Mouse (Mus musculus): Measurements from ENCODE around the gene Pgm1.

Gene Pgm1

DNA sequence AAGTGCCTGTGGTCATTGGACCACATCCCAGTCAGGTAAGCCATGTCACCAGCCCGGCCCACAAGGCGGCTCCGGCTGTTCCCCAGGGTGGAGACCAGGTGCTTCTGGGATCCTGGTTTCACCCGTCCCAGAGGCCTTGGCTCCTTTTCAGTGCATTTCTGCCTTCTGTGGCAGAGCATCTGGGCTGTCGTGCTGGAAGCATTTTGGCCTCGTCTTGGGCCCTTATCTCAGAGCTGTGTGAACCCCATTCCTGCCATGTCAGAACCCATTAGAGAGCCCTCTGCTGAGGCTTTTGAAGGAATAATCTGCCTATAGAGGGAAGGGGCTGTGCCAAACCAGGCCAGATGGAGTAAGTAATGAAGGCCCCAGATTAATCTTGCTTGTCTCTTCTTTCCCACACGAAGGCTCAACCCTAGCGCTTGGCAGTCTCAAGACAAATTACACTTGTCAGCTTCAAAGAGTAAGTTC is 80.0 kb downstream of the Pgm1 start:
- no peak for TF ChIP-seq NANOG (IDR thresholded peaks at IDR 0.05; ENCODE audit: borderline replicate concordance, low read length)
- TF ChIP-seq POU5F1 (IDR thresholded peaks at IDR 0.05; ENCODE audit: borderline replicate concordance, low read length), result no peak
- no peak for TF ChIP-seq CTCF (conservative IDR thresholded peaks at IDR 0.05; ENCODE audit: low read length)
- H3K36me3 ChIP-seq (ENCODE audit: insufficient read depth, low read length), result no peaks in the 10 kb centered on the region
- no peaks in the 10 kb centered on the region for H3K27me3 ChIP-seq (ENCODE audit: insufficient read depth, low read length)

DNA sequence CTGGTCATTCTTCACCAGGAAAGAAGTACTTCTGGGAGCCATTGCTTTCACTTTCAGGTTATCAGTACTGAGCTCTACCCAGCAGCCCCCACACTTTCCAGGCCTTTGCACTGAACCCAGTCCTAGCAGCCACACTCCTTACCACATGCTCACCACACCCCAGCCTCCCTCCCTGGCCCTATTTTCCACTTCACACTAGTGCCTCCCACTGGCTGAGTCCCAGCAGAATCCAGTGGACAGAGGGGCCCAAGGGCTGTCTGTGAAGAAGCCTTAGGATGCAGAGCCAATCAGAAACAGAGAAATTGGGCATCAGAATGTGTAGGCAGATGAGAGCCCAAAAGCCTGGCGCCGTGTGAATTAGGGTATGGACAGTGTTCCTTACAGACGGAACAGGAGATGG is 81.7 kb downstream of the Pgm1 start:
- TF ChIP-seq CTCF (conservative IDR thresholded peaks at IDR 0.05; ENCODE audit: low read length) (no peak), POU5F1 (IDR thresholded peaks at IDR 0.05; ENCODE audit: borderline replicate concordance, low read length) (no peak), NANOG (IDR thresholded peaks at IDR 0.05; ENCODE audit: borderline replicate concordance, low read length) (no peak)
- H3K4me1 ChIP-seq (replicated peaks; ENCODE audit: low read depth, low read length), result no peaks in the 10 kb centered on the region
- no peaks in the 10 kb centered on the region for H3K36me3 ChIP-seq (ENCODE audit: insufficient read depth, low read length)
- H3K9me3 ChIP-seq (ENCODE audit: low read length), result no peaks in the 10 kb centered on the region
- H3K27me3 ChIP-seq (ENCODE audit: insufficient read depth, low read length), result no peaks in the 10 kb centered on the region
- no peak overlapping the region for H3K4me3 ChIP-seq (replicated peaks; ENCODE audit: low read length)

More for the DNA sequence above, 80.0 kb downstream of the Pgm1 start:
- H3K4me3 ChIP-seq (replicated peaks; ENCODE audit: low read length), result no peak overlapping the region
- no peaks in the 10 kb centered on the region for H3K4me1 ChIP-seq (replicated peaks; ENCODE audit: low read depth, low read length)
- no peaks in the 10 kb centered on the region for H3K9me3 ChIP-seq (ENCODE audit: low read length)

DNA sequence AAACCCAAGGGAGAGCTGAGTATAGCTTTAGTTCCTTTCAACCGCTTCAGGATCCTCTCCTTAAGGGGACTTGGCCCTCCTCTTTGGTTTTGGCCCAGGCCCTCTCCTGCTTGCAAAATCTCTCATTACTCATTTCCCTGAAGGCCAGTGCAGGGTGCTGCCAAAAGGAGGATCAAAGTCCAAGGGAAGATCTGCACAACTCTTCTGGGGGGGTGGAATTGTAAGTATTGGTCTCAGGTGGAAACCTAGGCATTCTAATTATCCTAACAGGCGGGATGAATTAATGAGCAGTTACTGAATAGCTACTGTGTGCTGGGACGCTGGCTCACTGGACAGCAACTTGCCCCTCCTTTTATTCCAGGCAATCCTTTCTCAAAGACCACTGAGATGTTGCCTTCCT is 82.3 kb downstream of the Pgm1 start:
- Histone ChIP-seq H3K27me3 (ENCODE audit: insufficient read depth, low read length) (no peaks in the 10 kb centered on the region), H3K4me3 (replicated peaks; ENCODE audit: low read length) (no peak overlapping the region), H3K36me3 (ENCODE audit: insufficient read depth, low read length) (no peaks in the 10 kb centered on the region), H3K4me1 (replicated peaks; ENCODE audit: low read depth, low read length) (no peaks in the 10 kb centered on the region), H3K9me3 (ENCODE audit: low read length) (no peaks in the 10 kb centered on the region)
- TF ChIP-seq CTCF (conservative IDR thresholded peaks at IDR 0.05; ENCODE audit: low read length) (no peak), POU5F1 (IDR thresholded peaks at IDR 0.05; ENCODE audit: borderline replicate concordance, low read length) (no peak), NANOG (IDR thresholded peaks at IDR 0.05; ENCODE audit: borderline replicate concordance, low read length) (no peak)

DNA sequence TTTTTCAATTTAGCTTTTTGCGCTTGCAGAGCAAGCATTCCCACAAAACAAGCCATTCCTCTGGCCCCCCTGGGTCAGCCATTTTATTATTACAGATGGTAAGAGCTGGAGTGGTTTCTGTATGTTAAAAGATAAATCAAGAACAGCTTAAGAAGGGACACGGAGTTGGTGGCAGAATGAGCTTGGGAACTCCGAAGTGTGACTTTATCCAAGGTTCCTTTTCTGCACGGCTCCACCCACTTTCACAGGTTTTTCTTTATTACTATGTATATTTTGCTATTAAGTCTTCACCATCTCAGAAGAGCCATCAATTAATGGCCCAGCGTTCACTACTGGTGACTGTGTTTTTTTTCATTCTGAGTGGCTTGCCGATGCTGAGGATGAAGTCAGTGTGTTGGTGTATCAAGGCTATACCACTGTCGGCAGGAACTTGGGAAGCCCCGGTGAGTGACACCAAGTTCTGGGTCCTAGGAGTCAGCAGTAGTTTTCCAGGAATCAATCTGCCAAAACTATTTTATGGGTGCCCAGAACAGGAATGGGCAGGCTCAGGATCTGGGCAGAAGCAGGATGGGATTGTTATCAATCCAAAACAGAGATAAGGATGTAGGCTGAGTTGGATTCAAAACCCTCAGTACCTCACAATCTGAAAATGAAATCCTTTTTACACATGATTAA is 83.3 kb downstream of the Pgm1 start:
- H3K27me3 ChIP-seq (ENCODE audit: insufficient read depth, low read length), result no peaks in the 10 kb centered on the region
- no peak for TF ChIP-seq CTCF (conservative IDR thresholded peaks at IDR 0.05; ENCODE audit: low read length)
- no peak for TF ChIP-seq NANOG (IDR thresholded peaks at IDR 0.05; ENCODE audit: borderline replicate concordance, low read length)
- no peak for TF ChIP-seq POU5F1 (IDR thresholded peaks at IDR 0.05; ENCODE audit: borderline replicate concordance, low read length)

DNA sequence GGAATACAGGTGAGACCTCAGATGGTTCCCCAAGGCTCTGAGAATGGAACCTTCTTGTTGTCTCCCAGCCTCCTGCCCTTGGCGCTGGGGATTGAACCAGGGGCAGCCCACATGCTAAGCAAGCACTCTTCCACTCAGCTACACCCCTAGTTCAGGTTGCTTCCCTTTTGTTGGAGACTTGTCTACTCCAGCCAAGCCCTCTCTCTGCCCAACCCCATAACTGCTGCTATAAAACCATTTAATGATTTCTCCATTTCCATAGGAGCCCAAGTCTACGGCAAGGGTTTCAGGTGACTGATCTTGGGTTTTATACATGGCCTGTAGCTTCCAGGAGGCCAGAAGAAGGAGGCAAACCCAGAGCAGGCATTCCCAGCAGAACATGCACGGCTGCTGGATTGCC is 98.6 kb downstream of the Pgm1 start:
- no peaks in the 10 kb centered on the region for H3K36me3 ChIP-seq (ENCODE audit: insufficient read depth, low read length)
- no peaks in the 10 kb centered on the region for H3K4me1 ChIP-seq (replicated peaks; ENCODE audit: low read depth, low read length)
- H3K9me3 ChIP-seq (ENCODE audit: low read length), result peaks cover 11% of the 10 kb centered on the region
- TF ChIP-seq POU5F1 (IDR thresholded peaks at IDR 0.05; ENCODE audit: borderline replicate concordance, low read length) (no peak), NANOG (IDR thresholded peaks at IDR 0.05; ENCODE audit: borderline replicate concordance, low read length) (no peak), CTCF (conservative IDR thresholded peaks at IDR 0.05; ENCODE audit: low read length) (no peak)
- H3K27me3 ChIP-seq (ENCODE audit: insufficient read depth, low read length), result no peaks in the 10 kb centered on the region
- H3K4me3 ChIP-seq (replicated peaks; ENCODE audit: low read length), result no peak overlapping the region

More for the DNA sequence above, 83.3 kb downstream of the Pgm1 start:
- no peak overlapping the region for H3K4me3 ChIP-seq (replicated peaks; ENCODE audit: low read length)
- H3K4me1 ChIP-seq (replicated peaks; ENCODE audit: low read depth, low read length), result no peaks in the 10 kb centered on the region
- H3K36me3 ChIP-seq (ENCODE audit: insufficient read depth, low read length), result no peaks in the 10 kb centered on the region
- no peaks in the 10 kb centered on the region for H3K9me3 ChIP-seq (ENCODE audit: low read length)

DNA sequence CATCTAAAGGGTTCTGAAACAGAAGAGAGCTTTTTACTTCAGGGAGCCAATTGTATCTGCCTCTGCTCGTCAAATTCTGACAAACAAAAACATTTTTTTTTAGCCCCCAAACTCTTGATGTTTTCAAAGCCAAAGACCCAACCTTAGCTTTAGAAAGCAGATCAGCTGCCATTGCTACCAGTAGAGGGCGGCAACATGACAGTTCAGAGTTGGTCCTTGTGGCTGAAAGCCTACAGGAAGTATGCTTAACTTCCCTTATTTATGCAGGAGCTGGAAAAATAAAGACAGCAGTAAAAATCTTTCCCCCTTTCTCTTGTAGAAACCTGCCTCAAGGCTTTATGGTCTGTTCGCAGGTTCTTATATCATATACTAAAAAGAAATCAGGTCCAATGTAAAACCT is 99.4 kb downstream of the Pgm1 start:
- no peaks in the 10 kb centered on the region for H3K27me3 ChIP-seq (ENCODE audit: insufficient read depth, low read length)
- no peak overlapping the region for H3K4me3 ChIP-seq (replicated peaks; ENCODE audit: low read length)
- no peaks in the 10 kb centered on the region for H3K4me1 ChIP-seq (replicated peaks; ENCODE audit: low read depth, low read length)
- H3K9me3 ChIP-seq (ENCODE audit: low read length), result peaks cover 3% of the 10 kb centered on the region
- no peaks in the 10 kb centered on the region for H3K36me3 ChIP-seq (ENCODE audit: insufficient read depth, low read length)
- TF ChIP-seq CTCF (conservative IDR thresholded peaks at IDR 0.05; ENCODE audit: low read length), result peak; percentile 75
- no peak for TF ChIP-seq POU5F1 (IDR thresholded peaks at IDR 0.05; ENCODE audit: borderline replicate concordance, low read length)

DNA sequence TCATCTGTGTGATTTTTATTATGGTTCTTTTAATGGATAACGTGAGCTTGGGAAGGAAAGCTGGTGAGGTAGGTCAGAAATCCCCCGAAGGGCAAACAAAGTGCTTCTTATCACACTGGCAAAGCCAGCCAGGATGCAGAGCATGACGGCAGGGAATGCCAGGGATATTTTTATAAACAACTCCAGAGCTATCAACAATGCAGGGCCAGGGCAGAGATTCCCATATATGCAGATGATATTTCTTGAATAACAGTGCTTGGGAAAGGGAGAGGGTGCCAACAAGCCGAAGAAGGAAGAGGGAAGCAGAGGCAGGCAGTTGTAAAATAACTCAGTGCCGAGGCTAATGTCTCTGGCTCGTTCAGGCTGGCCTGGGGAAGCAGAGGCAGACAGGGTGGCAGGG is 102.1 kb downstream of the Pgm1 start:
- no peak for TF ChIP-seq CTCF (conservative IDR thresholded peaks at IDR 0.05; ENCODE audit: low read length)
- H3K4me1 ChIP-seq (replicated peaks; ENCODE audit: low read depth, low read length), result no peaks in the 10 kb centered on the region
- no peaks in the 10 kb centered on the region for H3K36me3 ChIP-seq (ENCODE audit: insufficient read depth, low read length)
- H3K27me3 ChIP-seq (ENCODE audit: insufficient read depth, low read length), result no peaks in the 10 kb centered on the region
- no peak overlapping the region for H3K4me3 ChIP-seq (replicated peaks; ENCODE audit: low read length)
- no peaks in the 10 kb centered on the region for H3K9me3 ChIP-seq (ENCODE audit: low read length)

DNA sequence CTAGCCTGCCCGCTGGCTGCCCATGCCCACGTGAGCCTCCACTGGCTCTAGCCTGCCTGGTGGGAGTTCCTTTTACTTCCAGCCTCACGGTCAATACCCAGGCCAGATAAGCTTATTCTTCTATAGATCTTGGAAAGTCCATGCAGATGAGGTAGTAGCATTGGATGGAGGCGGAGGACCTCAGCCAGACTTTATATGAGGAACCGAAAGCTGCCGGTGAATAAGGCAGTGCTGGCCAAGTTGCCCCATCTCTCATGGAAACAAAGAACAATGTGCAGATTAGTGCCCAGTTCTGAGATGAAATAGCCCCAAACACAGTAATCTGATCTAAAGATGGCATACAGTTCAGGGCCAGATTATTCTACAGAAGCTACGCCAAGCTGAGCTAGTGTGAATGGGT is 103.4 kb downstream of the Pgm1 start:
- Histone ChIP-seq H3K27me3 (ENCODE audit: insufficient read depth, low read length) (no peaks in the 10 kb centered on the region; the same call in 1 of the 2 replicates), H3K36me3 (ENCODE audit: insufficient read depth, low read length) (no peaks in the 10 kb centered on the region), H3K4me3 (replicated peaks; ENCODE audit: low read length) (no peak overlapping the region), H3K9me3 (ENCODE audit: low read length) (no peaks in the 10 kb centered on the region), H3K4me1 (replicated peaks; ENCODE audit: low read depth, low read length) (no peaks in the 10 kb centered on the region)
- TF ChIP-seq POU5F1 (IDR thresholded peaks at IDR 0.05; ENCODE audit: borderline replicate concordance, low read length), result no peak
- no peak for TF ChIP-seq CTCF (conservative IDR thresholded peaks at IDR 0.05; ENCODE audit: low read length)
- no peak for TF ChIP-seq NANOG (IDR thresholded peaks at IDR 0.05; ENCODE audit: borderline replicate concordance, low read length)

DNA sequence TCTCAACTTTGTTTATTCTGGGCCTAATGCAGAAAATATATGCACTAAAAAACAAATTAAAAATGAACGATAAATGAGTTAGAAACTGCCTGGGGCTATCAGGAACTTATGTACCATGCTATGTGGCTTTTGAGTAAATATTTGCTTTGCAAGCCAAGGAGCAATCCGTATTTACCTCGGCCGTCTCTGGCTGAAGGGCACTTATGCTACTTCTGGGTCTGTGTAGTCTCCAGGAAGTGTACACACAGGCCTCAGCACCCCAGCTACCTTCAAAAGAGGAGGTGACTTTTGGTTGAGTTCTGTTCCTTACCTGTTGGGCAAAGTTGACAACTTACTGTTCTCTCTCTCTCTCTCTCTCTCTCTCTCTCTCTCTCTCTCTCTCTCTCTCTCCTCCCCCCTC is 104.7 kb downstream of the Pgm1 start:
- H3K4me1 ChIP-seq (replicated peaks; ENCODE audit: low read depth, low read length), result no peaks in the 10 kb centered on the region
- H3K9me3 ChIP-seq (ENCODE audit: low read length), result no peaks in the 10 kb centered on the region
- no peak overlapping the region for H3K4me3 ChIP-seq (replicated peaks; ENCODE audit: low read length)
- TF ChIP-seq CTCF (conservative IDR thresholded peaks at IDR 0.05; ENCODE audit: low read length) (no peak), NANOG (IDR thresholded peaks at IDR 0.05; ENCODE audit: borderline replicate concordance, low read length) (no peak), POU5F1 (IDR thresholded peaks at IDR 0.05; ENCODE audit: borderline replicate concordance, low read length) (no peak)
- H3K36me3 ChIP-seq (ENCODE audit: insufficient read depth, low read length), result no peaks in the 10 kb centered on the region
- no peaks in the 10 kb centered on the region; the same call in 1 of the 2 replicates for H3K27me3 ChIP-seq (ENCODE audit: insufficient read depth, low read length)

Measured in E14TG2a.4 (cell line).